Mouse (Mus musculus): Measurements from ENCODE around the gene Cx3cr1. TPM values are rescaled to one million over a fixed set of nuclear protein-coding genes. Genes with fewer than 3 reads are reported as not detected.
"Not testable (repeated sequence)": the region's sequence is repeated elsewhere in the genome, so short reads cannot be mapped to it uniquely, and the experiment has no call there.

Cx3cr1 gene
- polyA plus RNA-seq, 1 experiment from 2014 or later = 7.0 TPM

- Histone ChIP-seq H3K36me3 (ENCODE audit: control insufficient read depth, insufficient read depth, low read length) (no peaks in the 10 kb centered on the region), H3K4me2 (no peak overlapping the region), H3K27me3 (replicated peaks; ENCODE audit: control insufficient read depth, insufficient read depth, low read length) (peaks cover 3% of the 10 kb centered on the region; the same call in 1 of the 2 replicates), H3K9me3 (ENCODE audit: control insufficient read depth, low read length) (no peaks in the 10 kb centered on the region), H3K9ac (ENCODE audit: low read depth, low read length) (no peak overlapping the region), H3K4me1 (replicated peaks; ENCODE audit: control insufficient read depth, insufficient read depth, low read length) (peaks cover 2% of the 10 kb centered on the region), H3K27ac (ENCODE audit: low read depth, low read length) (no peak overlapping the region), H3K4me3 (ENCODE audit: low read depth, low read length) (no peak overlapping the region)
- no peak for ATAC-seq (replicated peaks; ENCODE audit: low FRiP score)
- no peak for DNase-seq (ENCODE audit: low spot score)
- 71% methylated on average over 6 of the region's 6 CpGs for WGBS
These were observed 54.9 kb downstream of the Cx3cr1 start for GRCm38 (mm10) chr9:120014828-120015227.

- peaks cover 3% of the 10 kb centered on the region; the same call in 1 of the 2 replicates for H3K27me3 ChIP-seq (replicated peaks; ENCODE audit: control insufficient read depth, insufficient read depth, low read length)
- no peak for ATAC-seq (replicated peaks; ENCODE audit: low FRiP score)
- no peaks in the 10 kb centered on the region for H3K36me3 ChIP-seq (ENCODE audit: control insufficient read depth, insufficient read depth, low read length)
- H3K4me1 ChIP-seq (replicated peaks; ENCODE audit: control insufficient read depth, insufficient read depth, low read length) = peaks cover 2% of the 10 kb centered on the region
- no peak overlapping the region for H3K4me2 ChIP-seq
- no peaks in the 10 kb centered on the region for H3K9me3 ChIP-seq (ENCODE audit: control insufficient read depth, low read length)
- H3K4me3 ChIP-seq (ENCODE audit: low read depth, low read length) = no peak overlapping the region
- DNase-seq (ENCODE audit: low spot score) = no peak
- no peak overlapping the region for H3K27ac ChIP-seq (ENCODE audit: low read depth, low read length)
- 65% methylated on average over 11 of the region's 11 CpGs for WGBS
- no peak overlapping the region for H3K9ac ChIP-seq (ENCODE audit: low read depth, low read length)
These were observed 56.3 kb downstream of the Cx3cr1 start for GRCm38 (mm10) chr9:120013251-120013820.

GRCm38 (mm10) chr9:120012781-120013180 lies 56.9 kb downstream of the Cx3cr1 start:
- Histone ChIP-seq H3K4me2 (no peak overlapping the region), H3K36me3 (ENCODE audit: control insufficient read depth, insufficient read depth, low read length) (no peaks in the 10 kb centered on the region), H3K4me1 (replicated peaks; ENCODE audit: control insufficient read depth, insufficient read depth, low read length) (peaks cover 2% of the 10 kb centered on the region), H3K9ac (ENCODE audit: low read depth, low read length) (no peak overlapping the region), H3K27me3 (replicated peaks; ENCODE audit: control insufficient read depth, insufficient read depth, low read length) (peaks cover 3% of the 10 kb centered on the region; the same call in 1 of the 2 replicates), H3K4me3 (ENCODE audit: low read depth, low read length) (no peak overlapping the region), H3K27ac (ENCODE audit: low read depth, low read length) (no peak overlapping the region), H3K9me3 (ENCODE audit: control insufficient read depth, low read length) (no peaks in the 10 kb centered on the region)
- DNase-seq (ENCODE audit: low spot score) (no peak), ATAC-seq (replicated peaks; ENCODE audit: low FRiP score) (no peak)
- 80% methylated on average over 5 of the region's 5 CpGs for WGBS

GRCm38 (mm10) chr9:120012161-120012560 lies 57.5 kb downstream of the Cx3cr1 start:
- not testable (repeated sequence) for H3K27ac ChIP-seq (ENCODE audit: low read depth, low read length); H3K4me3 ChIP-seq (ENCODE audit: low read depth, low read length); H3K36me3 ChIP-seq (ENCODE audit: control insufficient read depth, insufficient read depth, low read length); H3K9ac ChIP-seq (ENCODE audit: low read depth, low read length); H3K4me1 ChIP-seq (replicated peaks; ENCODE audit: control insufficient read depth, insufficient read depth, low read length); H3K4me2 ChIP-seq; H3K9me3 ChIP-seq (ENCODE audit: control insufficient read depth, low read length); H3K27me3 ChIP-seq (replicated peaks; ENCODE audit: control insufficient read depth, insufficient read depth, low read length); ATAC-seq (replicated peaks; ENCODE audit: low FRiP score); DNase-seq (ENCODE audit: low spot score)
- 82% methylated on average over 6 of the region's 6 CpGs for WGBS

- no peak for DNase-seq (ENCODE audit: low spot score)
- H3K9ac ChIP-seq (ENCODE audit: low read depth, low read length) = no peak overlapping the region
- peak overlapping the region; percentile 91 for H3K4me2 ChIP-seq
- ATAC-seq (replicated peaks; ENCODE audit: low FRiP score) = peak; percentile 62
- 2% methylated on average over 10 of the region's 10 CpGs for WGBS
- peaks cover 2% of the 10 kb centered on the region for H3K4me1 ChIP-seq (replicated peaks; ENCODE audit: control insufficient read depth, insufficient read depth, low read length)
- H3K9me3 ChIP-seq (ENCODE audit: control insufficient read depth, low read length) = no peaks in the 10 kb centered on the region
- H3K4me3 ChIP-seq (ENCODE audit: low read depth, low read length) = peak overlapping the region; percentile 49
- no peak overlapping the region; the same call in 1 of the 2 replicates for H3K27ac ChIP-seq (ENCODE audit: low read depth, low read length)
- H3K36me3 ChIP-seq (ENCODE audit: control insufficient read depth, insufficient read depth, low read length) = no peaks in the 10 kb centered on the region
- H3K27me3 ChIP-seq (replicated peaks; ENCODE audit: control insufficient read depth, insufficient read depth, low read length) = peaks cover 3% of the 10 kb centered on the region; the same call in 1 of the 2 replicates
These were observed 58.1 kb downstream of the Cx3cr1 start for GRCm38 (mm10) chr9:120011533-120011932.

GRCm38 (mm10) chr9:120010781-120011511 lies 58.7 kb downstream of the Cx3cr1 start:
- Histone ChIP-seq H3K9me3 (ENCODE audit: control insufficient read depth, low read length) (no peaks in the 10 kb centered on the region), H3K4me2 (peak overlapping the region; percentile 91), H3K9ac (ENCODE audit: low read depth, low read length) (peak overlapping the region; percentile 35), H3K27ac (ENCODE audit: low read depth, low read length) (peak overlapping the region; percentile 28), H3K27me3 (replicated peaks; ENCODE audit: control insufficient read depth, insufficient read depth, low read length) (peaks cover 3% of the 10 kb centered on the region; the same call in 1 of the 2 replicates), H3K4me1 (replicated peaks; ENCODE audit: control insufficient read depth, insufficient read depth, low read length) (peaks cover 2% of the 10 kb centered on the region), H3K4me3 (ENCODE audit: low read depth, low read length) (peak overlapping the region; percentile 49), H3K36me3 (ENCODE audit: control insufficient read depth, insufficient read depth, low read length) (no peaks in the 10 kb centered on the region)
- peak; percentile 93 for ATAC-seq (replicated peaks; ENCODE audit: low FRiP score)
- peak; percentile 87 for DNase-seq (ENCODE audit: low spot score)
- 2% methylated on average over 55 of the region's 60 CpGs for WGBS

GRCm38 (mm10) chr9:120009871-120010270 lies 59.8 kb downstream of the Cx3cr1 start:
- no peaks in the 10 kb centered on the region for H3K9me3 ChIP-seq (ENCODE audit: control insufficient read depth, low read length)
- peaks cover 2% of the 10 kb centered on the region for H3K4me1 ChIP-seq (replicated peaks; ENCODE audit: control insufficient read depth, insufficient read depth, low read length)
- no peak overlapping the region for H3K9ac ChIP-seq (ENCODE audit: low read depth, low read length)
- no peak overlapping the region for H3K4me2 ChIP-seq
- DNase-seq (ENCODE audit: low spot score) = no peak
- no peak overlapping the region for H3K27ac ChIP-seq (ENCODE audit: low read depth, low read length)
- 90% methylated on average over 3 of the region's 3 CpGs for WGBS
- no peak for ATAC-seq (replicated peaks; ENCODE audit: low FRiP score)
- no peak overlapping the region for H3K4me3 ChIP-seq (ENCODE audit: low read depth, low read length)
- no peaks in the 10 kb centered on the region for H3K36me3 ChIP-seq (ENCODE audit: control insufficient read depth, insufficient read depth, low read length)
- peaks cover 3% of the 10 kb centered on the region; the same call in 1 of the 2 replicates for H3K27me3 ChIP-seq (replicated peaks; ENCODE audit: control insufficient read depth, insufficient read depth, low read length)

GRCm38 (mm10) chr9:120009226-120009841 lies 60.3 kb downstream of the Cx3cr1 start:
- Histone ChIP-seq H3K9ac (ENCODE audit: low read depth, low read length) (no peak overlapping the region), H3K9me3 (ENCODE audit: control insufficient read depth, low read length) (no peaks in the 10 kb centered on the region), H3K4me3 (ENCODE audit: low read depth, low read length) (no peak overlapping the region), H3K4me2 (no peak overlapping the region), H3K36me3 (ENCODE audit: control insufficient read depth, insufficient read depth, low read length) (no peaks in the 10 kb centered on the region), H3K27me3 (replicated peaks; ENCODE audit: control insufficient read depth, insufficient read depth, low read length) (peaks cover 3% of the 10 kb centered on the region; the same call in 1 of the 2 replicates), H3K27ac (ENCODE audit: low read depth, low read length) (no peak overlapping the region), H3K4me1 (replicated peaks; ENCODE audit: control insufficient read depth, insufficient read depth, low read length) (peaks cover 2% of the 10 kb centered on the region)
- WGBS = 70% methylated on average over 7 of the region's 7 CpGs
- ATAC-seq (replicated peaks; ENCODE audit: low FRiP score) = no peak
- DNase-seq (ENCODE audit: low spot score) = no peak
